Mouse (Mus musculus): ENCODE results near the gene Nup205. TPM values are rescaled to one million over a fixed set of nuclear protein-coding genes. Genes with fewer than 3 reads are reported as not detected.
"Not testable (repeated sequence)": the region's sequence is repeated elsewhere in the genome, so short reads cannot be mapped to it uniquely, and the experiment has no call there.

The Nup205 gene
- 10 to 100 TPM in 1 of 2 experiments, 1 to 10 TPM in 1; 9.5 to 10.4 TPM for total RNA-seq (2021)
- long read RNA-seq, experiment 1, partial matches to known transcripts, result 2 of 2 reads
- long read RNA-seq, experiment 1, other reads (novel, unspliced or antisense), result 0 of 2 reads
- long read RNA-seq, experiment 2, partial matches to known transcripts, result 1 of 3 reads
- long read RNA-seq, experiment 2, other reads (novel, unspliced or antisense), result 2 of 3 reads

DNA sequence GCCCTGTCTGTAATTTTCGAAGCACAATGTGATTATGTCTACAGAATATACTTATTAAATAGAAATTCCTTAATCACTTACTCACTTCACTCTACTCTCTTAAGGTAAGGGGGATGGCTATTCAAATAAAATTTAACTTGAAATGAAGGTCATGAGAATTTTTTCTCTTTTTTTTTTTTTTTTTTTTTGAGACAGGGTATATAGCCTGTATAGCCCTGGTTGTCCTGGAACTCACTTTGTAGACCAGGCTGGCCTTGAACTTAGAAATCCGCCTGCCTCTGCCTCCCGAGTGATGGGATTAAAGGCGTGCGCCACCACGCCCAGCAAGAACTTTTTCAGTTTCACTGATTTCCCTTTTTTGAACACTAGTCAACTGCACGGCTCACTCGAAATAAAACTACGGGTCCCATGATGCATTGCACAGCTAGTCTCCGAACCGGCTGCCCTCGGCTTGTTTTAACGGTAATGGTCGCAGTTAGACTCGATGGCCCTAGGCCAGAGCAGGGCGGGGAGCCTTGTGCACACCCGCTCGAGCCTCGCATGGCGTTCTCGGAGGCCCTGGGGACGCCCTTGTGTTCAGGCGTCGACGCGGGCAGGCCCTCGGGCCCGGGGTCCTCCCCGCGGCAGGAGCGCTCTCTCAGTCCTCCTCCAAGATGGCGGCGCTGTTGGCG lies at the start of gene Nup205:
Nup205 (plus strand) TSS at position 443 of the 671 bp plus-strand sequence.
- intact Hi-C loops (cut with DNase I), result loop anchor here (5.0 kb wide), 1 partner anchor 40 kb away; no protein-coding TSS in a partner anchor
- peak; percentile 52 to 75 for DNase-seq

DNA sequence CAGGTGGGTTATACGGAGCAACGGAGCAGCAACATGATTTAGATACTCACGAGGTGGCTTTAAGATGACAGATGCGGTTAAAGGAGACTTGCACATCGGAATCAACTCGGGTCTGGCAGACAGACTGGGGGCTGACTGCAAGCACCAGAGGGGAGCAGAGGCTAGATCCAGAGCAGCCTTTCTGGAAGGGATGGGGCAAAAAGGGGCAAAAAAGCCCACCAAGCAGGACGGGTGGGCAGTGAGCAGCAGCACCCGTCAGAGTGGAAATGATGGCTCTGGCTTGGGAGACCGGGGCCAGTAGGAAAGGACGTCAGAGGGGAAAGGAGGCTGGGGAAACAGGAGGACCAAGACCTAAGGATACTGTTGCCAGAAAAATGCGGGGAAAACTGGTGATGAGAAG lies 44.4 kb upstream of the Nup205 start:
- no peak for DNase-seq
- intact Hi-C loops (cut with DNase I), result no loop called here

DNA sequence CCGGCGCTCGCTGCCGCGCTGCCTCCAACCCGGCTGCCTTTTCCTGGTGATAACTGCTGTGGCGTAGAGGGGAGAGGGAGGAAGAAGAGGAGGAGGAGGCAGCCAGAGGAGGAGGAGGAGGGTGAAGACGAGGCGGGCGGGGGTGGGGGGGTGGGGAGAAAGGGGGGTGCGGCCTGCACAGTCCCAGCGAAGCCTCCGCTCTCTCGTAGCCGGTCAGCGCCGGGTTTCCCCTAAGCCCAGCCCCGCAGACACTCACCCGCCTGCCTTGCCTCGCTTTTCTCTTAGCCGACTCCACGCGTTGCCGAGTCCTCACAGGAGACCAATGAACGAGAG lies 44.0 kb upstream of the Nup205 start:
- intact Hi-C loops (cut with DNase I), result no loop called here
- DNase-seq, result no peak

DNA sequence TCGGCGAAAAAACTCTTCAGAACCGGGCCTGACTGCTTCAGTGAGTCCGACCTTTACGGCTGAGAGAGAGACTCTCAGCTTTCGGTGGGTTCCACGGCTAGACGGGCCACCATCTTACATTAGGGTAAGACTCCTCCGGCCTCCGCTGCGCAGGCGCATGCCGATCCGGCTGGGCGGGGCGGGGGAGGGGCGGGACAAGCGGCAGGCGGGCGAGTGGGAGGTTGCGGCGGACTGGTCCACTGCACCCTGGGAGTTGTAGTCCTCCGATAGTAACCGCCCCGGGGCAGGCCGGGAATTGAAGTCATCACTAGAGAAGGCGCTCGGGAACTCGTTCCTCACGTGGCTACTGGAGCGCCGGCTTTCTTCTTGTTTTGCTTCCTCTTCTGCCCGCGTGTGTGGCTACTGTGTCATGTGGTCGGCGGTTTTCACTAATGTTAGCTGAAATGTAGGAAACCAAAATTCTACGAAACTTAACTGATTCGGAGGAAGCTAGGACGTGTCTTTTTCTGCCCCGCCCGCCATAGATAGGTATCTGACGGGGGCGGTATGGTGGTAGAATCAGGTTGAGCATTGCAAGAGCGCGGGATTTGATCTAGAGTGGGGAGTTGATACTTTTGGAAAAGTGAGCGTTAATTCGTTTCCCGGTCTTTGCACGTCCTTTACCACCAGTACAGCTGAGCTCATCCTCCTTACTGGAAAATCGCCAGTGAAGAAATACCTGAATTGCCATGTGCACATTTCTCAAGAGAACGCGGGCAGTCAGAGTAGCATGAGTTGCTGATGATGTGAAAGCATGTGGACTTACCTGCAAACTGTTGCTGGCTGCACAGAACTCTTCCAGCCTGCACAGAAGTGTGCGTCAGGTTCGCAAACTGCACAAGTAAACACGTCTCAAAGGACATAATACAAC lies 43.4 kb upstream of the Nup205 start, which contains the start of gene Cnot4:
Cnot4 (minus strand) TSS at position 146 of the 910 bp plus-strand sequence.
- peak; percentile 96 to 97 for DNase-seq
- intact Hi-C loops (cut with DNase I), result no loop called here

DNA sequence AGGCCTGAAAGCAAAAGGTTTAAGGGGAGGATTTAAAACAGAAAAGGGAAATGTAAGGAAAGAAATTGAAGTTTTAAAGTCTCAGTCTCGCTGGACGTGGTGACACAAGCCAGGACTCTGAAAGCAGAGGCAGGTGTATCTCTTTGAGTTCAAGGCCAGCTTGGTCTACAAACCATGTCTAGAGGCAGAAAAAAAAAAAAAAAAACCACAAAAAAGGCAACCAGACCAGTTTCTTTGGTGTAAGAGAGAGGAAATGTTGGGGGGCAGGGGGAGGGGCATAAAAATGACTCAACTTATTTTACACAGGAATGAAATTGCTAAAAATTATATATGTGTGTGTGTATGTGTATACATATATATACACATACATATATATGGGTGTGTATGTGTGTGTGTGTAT lies 42.4 kb upstream of the Nup205 start:
- intact Hi-C loops (cut with DNase I), result loop anchor here (5.0 kb wide), 1 partner anchor 42 kb away; the partner anchor contains the start of gene Nup205
- no peak for DNase-seq

DNA sequence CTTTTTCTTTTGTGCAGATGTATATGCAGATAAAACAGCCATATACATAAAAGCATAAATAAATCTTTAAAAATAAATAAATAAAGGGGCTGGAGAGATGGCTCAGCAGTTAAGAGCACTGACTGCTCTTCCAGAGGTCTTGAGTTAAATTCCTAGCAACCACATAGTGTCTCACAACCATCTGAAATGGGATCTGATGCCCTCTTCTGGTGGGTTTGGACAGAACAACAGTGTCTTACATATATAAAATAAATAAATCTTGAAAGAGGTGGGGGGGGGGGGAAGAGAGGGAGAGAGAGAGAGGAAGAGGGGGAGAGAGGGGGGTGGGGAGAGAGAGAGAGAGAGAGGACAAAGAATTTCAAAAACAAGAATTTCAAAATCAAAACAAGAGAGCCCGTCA lies 36.9 kb upstream of the Nup205 start:
- intact Hi-C loops (cut with DNase I), result no loop called here

DNA sequence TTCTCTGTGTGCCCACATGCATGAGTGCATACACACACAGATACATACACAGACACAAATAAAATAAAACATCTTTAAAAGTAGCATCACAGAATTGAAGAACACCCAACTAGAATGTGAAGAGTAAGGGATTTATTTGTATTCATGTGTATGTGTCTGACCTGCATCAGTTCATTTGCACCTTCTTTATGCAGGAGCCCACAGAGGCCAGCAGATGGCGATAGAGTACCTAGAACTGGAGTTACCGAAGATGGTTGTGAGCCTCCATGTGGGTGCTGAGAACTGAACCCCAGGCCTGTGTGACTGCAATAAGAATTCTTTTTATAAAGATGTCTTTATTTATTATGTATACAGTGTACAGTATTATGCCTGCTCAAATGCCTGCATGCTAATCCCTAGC lies 31.7 kb upstream of the Nup205 start:
- intact Hi-C loops (cut with DNase I), result no loop called here
- no peak for DNase-seq

More for the DNA sequence above, 36.9 kb upstream of the Nup205 start:
- DNase-seq, result no peak

DNA sequence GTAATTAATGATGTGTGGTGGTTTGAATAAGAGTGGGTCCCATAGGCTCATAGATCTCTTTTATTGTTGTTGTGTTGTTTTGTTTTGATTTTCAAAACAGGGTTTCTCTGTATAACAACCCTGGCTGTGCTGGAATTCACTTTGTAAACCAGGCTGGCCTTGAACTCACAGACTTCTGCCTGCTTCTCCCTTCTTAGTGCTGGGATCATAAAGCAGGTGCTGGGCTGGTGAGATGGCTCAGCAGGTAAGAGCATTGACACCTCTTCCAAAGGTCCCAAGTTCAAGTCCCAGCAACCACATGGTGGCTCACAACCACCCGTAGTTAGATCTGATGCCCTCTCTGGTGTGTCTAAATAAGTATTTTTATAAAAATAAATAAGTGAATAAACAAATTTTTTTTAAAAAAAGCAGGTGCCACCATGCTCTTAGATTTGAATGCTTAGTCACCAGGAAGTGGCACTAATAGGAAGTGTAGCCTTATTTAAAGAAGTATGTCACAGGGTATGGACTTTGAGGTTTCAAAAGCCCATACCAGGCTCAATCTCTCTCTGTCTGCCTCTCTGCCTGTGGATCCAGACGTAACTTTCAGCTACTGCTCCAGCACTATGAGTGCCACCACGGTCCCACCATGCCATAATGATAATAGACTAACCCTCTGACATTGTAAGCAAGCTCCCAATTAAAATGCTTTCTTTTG lies 29.3 kb upstream of the Nup205 start:
- no peak for DNase-seq
- intact Hi-C loops (cut with DNase I), result no loop called here

DNA sequence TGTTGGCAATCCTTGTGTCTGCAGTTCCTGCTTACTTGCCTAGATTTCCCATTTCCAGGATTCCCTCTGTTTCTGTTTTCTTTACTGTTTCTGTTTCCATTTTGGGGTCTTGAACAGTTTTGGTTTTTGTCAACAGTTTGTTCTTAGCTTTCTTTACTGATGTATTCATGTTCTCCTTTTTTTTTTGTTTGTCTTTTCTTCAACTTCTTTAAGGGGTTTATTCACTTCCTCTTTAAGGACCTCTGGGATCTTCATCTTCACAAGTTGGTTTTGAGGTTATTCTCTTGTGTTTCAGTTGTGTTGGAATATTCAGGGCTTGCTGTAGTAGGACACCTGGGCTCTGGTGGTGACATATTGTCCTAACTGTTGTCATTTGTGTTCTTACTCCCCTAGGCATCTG lies 22.7 kb upstream of the Nup205 start:
- no peak for DNase-seq
- intact Hi-C loops (cut with DNase I), result no loop called here

DNA sequence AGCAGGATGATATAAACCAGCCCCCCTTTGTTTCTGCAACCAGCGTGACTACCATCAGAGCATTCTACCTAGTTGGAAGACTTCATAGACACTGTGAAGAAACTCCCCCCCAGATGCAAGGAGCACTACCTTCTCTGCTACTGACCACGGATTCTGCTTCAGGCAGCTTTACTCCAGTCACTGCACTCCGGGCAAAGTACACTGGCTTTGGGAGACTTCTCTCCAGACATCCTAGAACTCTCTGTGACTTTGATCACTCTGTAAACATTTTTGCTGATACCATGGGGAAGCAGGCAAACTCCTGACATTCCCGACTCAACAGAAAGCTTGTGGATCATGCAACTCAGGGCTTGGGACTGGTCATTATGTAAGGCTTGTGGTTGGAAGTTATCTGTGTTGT lies 8.0 kb upstream of the Nup205 start:
- intact Hi-C loops (cut with DNase I), result no loop called here

DNA sequence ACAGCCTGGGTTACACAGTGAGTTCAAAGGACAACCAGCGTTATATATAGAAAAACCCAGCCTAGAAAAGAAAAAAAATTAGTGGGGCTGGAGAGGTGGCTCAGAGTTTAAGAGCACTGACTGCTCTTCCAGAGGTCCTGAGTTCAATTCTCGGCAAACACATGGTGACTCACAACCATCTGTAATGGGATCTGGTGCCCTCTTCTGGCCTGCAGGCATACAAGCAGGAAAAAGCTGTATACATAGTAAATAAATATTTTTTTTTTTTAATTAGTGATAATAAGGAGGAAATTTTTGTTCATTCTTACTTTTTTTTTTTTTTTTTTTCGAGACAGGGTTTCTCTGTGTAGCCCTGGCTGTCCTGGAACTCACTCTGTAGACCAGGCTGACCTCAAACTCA lies 5.2 kb upstream of the Nup205 start:
- intact Hi-C loops (cut with DNase I); DNase-seq: not testable (repeated sequence)

More for the DNA sequence above, 8.0 kb upstream of the Nup205 start:
- DNase-seq, result no peak

DNA sequence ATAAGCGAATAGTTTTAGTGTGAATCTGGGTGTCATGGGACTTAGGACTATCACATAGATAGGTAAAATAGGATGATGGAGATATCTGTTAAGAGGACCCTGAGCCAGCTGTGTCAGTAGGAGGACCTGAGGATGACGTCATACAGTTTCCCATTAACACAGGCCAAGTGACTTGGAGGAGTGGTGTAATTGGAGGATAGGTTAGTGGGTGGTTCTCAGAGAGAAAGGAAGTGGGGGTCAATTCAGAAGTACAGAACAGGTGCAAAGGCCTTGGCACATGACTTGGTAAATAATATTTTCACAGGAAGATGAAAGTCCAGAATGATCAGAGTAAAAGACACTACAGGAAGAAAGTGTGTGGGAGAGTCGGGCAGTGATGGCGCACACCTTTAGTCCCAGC lies 4.0 kb upstream of the Nup205 start:
- intact Hi-C loops (cut with DNase I), result no loop called here

DNA sequence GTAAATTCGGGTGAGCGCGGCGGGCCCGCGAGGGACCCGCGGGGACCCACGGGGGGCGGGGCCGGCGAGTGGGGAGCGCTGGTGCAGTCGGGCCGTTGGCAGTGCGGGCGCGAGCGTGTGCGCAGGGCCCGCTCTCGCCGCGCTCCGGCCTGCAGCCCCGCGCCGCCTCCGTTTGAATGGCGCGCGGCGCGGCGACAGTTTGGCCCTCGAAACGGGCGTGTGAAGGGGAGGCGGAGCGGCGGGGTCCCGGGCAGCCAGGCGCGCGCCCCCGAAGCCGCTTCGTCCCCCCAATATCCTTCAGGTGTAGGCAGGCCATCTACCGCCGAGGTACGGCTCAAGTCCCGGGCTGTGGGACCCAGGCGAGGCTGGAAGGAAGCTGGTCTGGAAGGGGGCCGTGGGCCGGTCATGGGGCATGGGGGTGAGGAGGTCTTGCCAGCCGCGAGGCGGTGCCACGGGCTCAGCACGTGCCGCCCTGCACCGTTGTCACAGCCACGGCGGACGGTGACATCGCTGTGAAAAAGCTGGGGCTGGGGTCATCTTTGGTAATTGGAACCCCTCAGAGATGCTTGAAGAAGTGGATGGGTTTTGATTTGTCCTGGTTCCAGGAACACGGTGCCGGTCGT lies 540 bp downstream of the Nup205 start:
- no peak for DNase-seq
- intact Hi-C loops (cut with DNase I), result loop anchor here (5.0 kb wide), 1 partner anchor 40 kb away; no protein-coding TSS in a partner anchor

More for the DNA sequence above, 4.0 kb upstream of the Nup205 start:
- DNase-seq, result no peak

DNA sequence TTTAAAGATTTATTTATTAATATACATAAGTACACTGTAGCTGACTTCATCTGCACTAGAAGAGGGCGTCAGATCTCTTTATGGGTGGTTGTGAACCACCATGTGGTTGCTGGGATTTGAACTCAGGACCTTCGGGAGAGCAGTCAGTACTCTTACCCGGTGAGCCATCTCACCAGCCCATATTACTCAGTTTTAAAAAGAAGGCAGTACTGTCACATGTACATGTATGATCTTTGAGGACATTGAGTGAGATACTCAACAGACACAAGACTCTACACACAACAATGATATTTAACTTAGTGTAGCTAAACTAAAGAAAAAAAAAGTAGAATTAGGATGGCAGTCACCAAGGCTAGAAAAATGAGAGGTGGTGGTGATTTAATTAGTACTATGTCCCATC lies 2.1 kb downstream of the Nup205 start:
- intact Hi-C loops (cut with DNase I), result loop anchor here (5.0 kb wide), 1 partner anchor 42 kb away; no protein-coding TSS in a partner anchor
- DNase-seq, result not testable (repeated sequence)

DNA sequence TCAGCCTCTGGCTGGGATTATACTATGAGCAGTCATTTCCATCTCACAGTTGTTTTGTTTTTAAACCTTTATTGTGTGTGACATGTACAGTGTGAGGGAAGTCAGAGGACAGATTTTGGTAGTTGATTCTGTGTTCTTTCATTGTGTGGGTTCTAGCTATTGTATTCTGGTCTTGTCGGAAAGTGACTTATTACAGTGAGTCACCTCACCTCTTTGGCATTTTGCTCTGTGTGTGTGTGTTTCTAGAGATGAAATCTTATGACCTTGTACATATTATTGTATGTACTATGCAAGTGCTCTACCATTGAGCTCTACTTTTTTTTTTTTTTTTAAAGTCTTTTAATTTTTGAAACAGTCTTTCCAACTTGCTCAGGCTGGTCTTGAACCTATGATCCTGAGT lies 7.6 kb downstream of the Nup205 start:
- no peak for DNase-seq
- intact Hi-C loops (cut with DNase I), result no loop called here

DNA sequence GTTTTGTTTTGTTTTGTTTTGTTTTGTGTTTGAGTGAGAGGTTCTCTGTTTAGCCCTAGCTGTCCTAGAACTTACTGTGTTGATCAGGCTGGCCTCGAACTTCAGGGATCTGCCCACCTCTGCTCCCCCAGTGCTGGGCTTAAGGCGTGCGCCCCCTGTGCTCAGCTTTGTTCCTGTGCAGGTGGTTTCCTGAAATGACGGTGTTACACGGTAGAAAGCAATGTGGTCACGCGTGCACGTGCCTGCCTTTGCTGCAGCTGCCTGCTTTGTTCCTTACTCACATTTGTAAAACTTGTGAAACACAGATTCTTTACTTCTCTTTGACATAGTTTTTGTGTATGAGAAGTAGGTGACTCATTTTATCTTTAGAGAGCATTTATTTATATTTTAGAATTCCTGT lies 14.0 kb downstream of the Nup205 start:
- DNase-seq, result no peak
- intact Hi-C loops (cut with DNase I), result no loop called here

DNA sequence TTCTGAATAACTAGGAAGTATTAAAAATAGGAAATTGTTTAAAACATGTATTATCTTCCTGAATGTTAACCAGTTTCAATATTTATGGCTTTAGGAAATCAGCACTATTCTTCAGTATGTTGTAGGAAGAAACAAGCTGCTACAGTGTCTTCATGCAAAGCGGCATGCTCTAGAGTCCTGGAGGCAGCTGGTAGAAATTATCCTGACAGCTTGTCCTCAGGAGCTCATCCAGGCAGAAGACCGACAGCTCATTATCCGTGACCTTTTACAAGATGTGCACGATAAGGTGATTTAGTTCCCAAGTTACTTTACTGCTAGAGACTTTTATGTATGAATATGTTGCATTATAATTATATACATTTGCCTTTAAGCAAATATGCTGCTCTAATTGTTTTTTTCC lies 48.5 kb downstream of the Nup205 start:
- no peak for DNase-seq
- intact Hi-C loops (cut with DNase I), result no loop called here

DNA sequence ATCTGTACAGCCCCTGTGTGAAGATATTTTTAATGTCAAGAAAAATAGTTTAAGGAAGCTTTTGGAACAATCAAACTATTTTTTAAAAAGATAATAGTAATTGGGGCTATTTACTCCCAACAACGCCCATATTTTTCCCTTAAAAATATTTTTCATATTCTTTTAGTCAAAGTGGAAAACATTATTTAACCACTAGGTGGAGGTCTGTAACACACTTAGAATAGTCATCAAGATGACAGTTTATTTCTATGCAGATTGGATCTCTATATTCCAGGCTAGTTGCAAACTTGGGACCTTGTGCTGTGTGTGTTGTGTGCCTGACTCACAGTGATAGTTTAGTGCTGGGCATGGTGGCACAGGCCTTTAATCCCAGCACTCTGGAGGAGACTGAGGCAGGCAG lies 52.2 kb downstream of the Nup205 start:
- intact Hi-C loops (cut with DNase I), result no loop called here
- DNase-seq, result no peak

DNA sequence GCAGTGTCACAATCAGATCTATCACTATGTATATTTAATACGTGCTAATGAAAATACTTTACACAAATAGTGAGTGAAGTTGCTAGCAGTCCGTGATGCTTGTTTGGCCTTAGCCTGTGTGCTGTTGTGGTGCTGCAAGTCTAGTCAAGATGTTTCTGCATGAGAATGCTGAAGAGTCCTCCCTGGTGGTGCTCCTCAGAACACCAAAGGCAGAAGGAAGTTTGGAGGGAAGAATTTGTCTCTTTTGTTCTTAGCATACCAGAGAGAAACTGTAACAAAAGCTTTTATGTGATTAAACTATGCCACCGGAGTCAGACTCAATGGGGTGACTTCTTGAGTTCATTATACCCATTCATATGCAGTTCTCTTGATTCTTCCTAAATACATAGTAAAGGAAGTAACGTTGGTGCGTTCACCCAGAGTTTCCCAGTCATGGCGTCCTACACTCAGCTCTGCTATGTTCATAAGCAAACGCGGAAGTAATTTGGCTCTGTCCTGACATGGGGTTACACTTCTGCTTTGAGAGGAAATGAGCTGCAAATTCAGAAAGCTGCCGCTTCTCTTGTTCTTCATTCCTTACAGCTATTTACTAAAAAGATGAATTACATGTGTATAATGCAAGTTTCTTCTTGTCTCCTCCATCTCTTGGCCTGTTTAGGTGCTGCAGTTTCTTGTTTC lies 59.0 kb downstream of the Nup205 start:
- DNase-seq, result no peak
- intact Hi-C loops (cut with DNase I), result no loop called here

DNA sequence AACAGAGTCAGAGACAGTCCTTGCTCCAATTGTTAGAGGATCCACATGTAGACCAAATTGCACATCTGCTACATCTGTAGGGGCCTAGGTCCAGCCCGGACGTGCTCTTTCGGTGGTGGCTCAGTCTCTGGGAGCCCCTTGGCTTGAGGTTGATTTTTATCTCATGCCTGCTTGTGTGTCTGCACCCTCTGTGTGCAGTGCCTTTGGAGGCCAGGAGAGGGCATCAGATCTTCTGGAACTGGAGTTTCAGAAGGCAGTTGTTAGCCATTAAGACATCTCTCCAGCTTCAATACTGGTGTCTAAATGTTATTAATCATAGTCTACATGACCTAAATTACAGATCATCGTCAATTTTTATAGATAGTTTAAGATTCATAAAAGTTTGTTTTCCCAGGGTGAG lies 66.0 kb downstream of the Nup205 start:
- intact Hi-C loops (cut with DNase I), result no loop called here
- DNase-seq, result no peak

Measured in gastrocnemius, postnatal 36 days (tissue).